Mouse (Mus musculus): ENCODE results near the gene Eepd1.

The Eepd1 gene

GRCm38 (mm10) chr9:25535487-25535886, 54.1 kb downstream of the Eepd1 start:
- DNase-seq (ENCODE audit: low read depth, low spot score): no peak

GRCm38 (mm10) chr9:25539461-25539860, 58.1 kb downstream of the Eepd1 start:
- no peak for DNase-seq (ENCODE audit: low read depth, low spot score)

GRCm38 (mm10) chr9:25541355-25541754, 60.0 kb downstream of the Eepd1 start:
- DNase-seq (ENCODE audit: low read depth, low spot score): no peak

GRCm38 (mm10) chr9:25545212-25545611, 63.9 kb downstream of the Eepd1 start:
- DNase-seq (ENCODE audit: low read depth, low spot score): no peak

- no peak for DNase-seq (ENCODE audit: low read depth, low spot score)
These were observed 68.0 kb downstream of the Eepd1 start for GRCm38 (mm10) chr9:25549130-25550060.

- DNase-seq (ENCODE audit: low read depth, low spot score): no peak
These were observed 68.8 kb downstream of the Eepd1 start for GRCm38 (mm10) chr9:25550196-25550595.

GRCm38 (mm10) chr9:25552532-25552931, 71.2 kb downstream of the Eepd1 start:
- DNase-seq (ENCODE audit: low read depth, low spot score): no peak

- DNase-seq (ENCODE audit: low read depth, low spot score): no peak
These were observed 73.0 kb downstream of the Eepd1 start for GRCm38 (mm10) chr9:25554246-25554803.

- no peak for DNase-seq (ENCODE audit: low read depth, low spot score)
These were observed 73.9 kb downstream of the Eepd1 start for GRCm38 (mm10) chr9:25555261-25555660.

GRCm38 (mm10) chr9:25556008-25556407, 74.7 kb downstream of the Eepd1 start:
- no peak for DNase-seq (ENCODE audit: low read depth, low spot score)

- no peak for DNase-seq (ENCODE audit: low read depth, low spot score)
These were observed 76.0 kb downstream of the Eepd1 start for GRCm38 (mm10) chr9:25557378-25557777.

- no peak for DNase-seq (ENCODE audit: low read depth, low spot score)
These were observed 77.5 kb downstream of the Eepd1 start for GRCm38 (mm10) chr9:25558834-25559233.

- DNase-seq (ENCODE audit: low read depth, low spot score): no peak
These were observed 78.8 kb downstream of the Eepd1 start for GRCm38 (mm10) chr9:25560016-25560758.

GRCm38 (mm10) chr9:25561143-25561542, 79.8 kb downstream of the Eepd1 start:
- DNase-seq (ENCODE audit: low read depth, low spot score): no peak

- peak; percentile 45 for DNase-seq (ENCODE audit: low read depth, low spot score)
These were observed 82.5 kb downstream of the Eepd1 start for GRCm38 (mm10) chr9:25563806-25564205.

- DNase-seq (ENCODE audit: low read depth, low spot score): no peak
These were observed 85.7 kb downstream of the Eepd1 start for GRCm38 (mm10) chr9:25567071-25567470.

GRCm38 (mm10) chr9:25568783-25569182, 87.4 kb downstream of the Eepd1 start:
- no peak for DNase-seq (ENCODE audit: low read depth, low spot score)

GRCm38 (mm10) chr9:25570011-25570410, 88.7 kb downstream of the Eepd1 start:
- no peak for DNase-seq (ENCODE audit: low read depth, low spot score)

GRCm38 (mm10) chr9:25570436-25570835, 89.1 kb downstream of the Eepd1 start:
- DNase-seq (ENCODE audit: low read depth, low spot score): no peak

- no peak for DNase-seq (ENCODE audit: low read depth, low spot score)
These were observed 90.0 kb downstream of the Eepd1 start for GRCm38 (mm10) chr9:25571381-25571780.

GRCm38 (mm10) chr9:25573753-25574152, 92.4 kb downstream of the Eepd1 start:
- no peak for DNase-seq (ENCODE audit: low read depth, low spot score)

GRCm38 (mm10) chr9:25574186-25574585, 92.8 kb downstream of the Eepd1 start:
- DNase-seq (ENCODE audit: low read depth, low spot score): no peak

Data from WW6 (cell line).